Mouse (Mus musculus) urinary bladder, adult 2 months (tissue): ENCODE results near the gene Rsph3a. TPM values are rescaled to one million over a fixed set of nuclear protein-coding genes. Genes with fewer than 3 reads are reported as not detected.
"Not testable (repeated sequence)": the region's sequence is repeated elsewhere in the genome, so short reads cannot be mapped to it uniquely, and the experiment has no call there.

Experiments used
- DNase-seq: peaks from one replicate; pipeline ENCODE4 v3.0.0; 2022; ENCODE audit warnings: low spot score
- polyA plus RNA-seq: library from polyadenylated mRNA; depleted of rRNA; stranded (reverse); fragments of >200 nt; gene quantifications from 2 replicates; pipeline ENCODE4 v1.2.3, GENCODE M21; 2012

The Rsph3a gene
- polyA plus RNA-seq, 1 experiment: 35.4 TPM

GRCm38 (mm10) chr17:7928662-7929061 is 16.8 kb upstream of the Rsph3a start:
- DNase-seq: no peak

- no peak for DNase-seq
Observed at GRCm38 (mm10) chr17:7929279-7929678, 16.1 kb upstream of the Rsph3a start.

- DNase-seq: no peak
Observed at GRCm38 (mm10) chr17:7931096-7931990, 14.1 kb upstream of the Rsph3a start.

- DNase-seq: not testable (repeated sequence)
Observed at GRCm38 (mm10) chr17:7932121-7932520, 13.3 kb upstream of the Rsph3a start.

- DNase-seq: no peak
Observed at GRCm38 (mm10) chr17:7939640-7940039, 5.8 kb upstream of the Rsph3a start.

GRCm38 (mm10) chr17:7946053-7946627 is 726 bp downstream of the Rsph3a start:
- not testable (repeated sequence) for DNase-seq

GRCm38 (mm10) chr17:7951333-7951732 is 5.9 kb downstream of the Rsph3a start:
- not testable (repeated sequence) for DNase-seq

- DNase-seq: not testable (repeated sequence)
Observed at GRCm38 (mm10) chr17:7957242-7957641, 11.8 kb downstream of the Rsph3a start.

- DNase-seq: not testable (repeated sequence)
Observed at GRCm38 (mm10) chr17:7963333-7963732, 17.9 kb downstream of the Rsph3a start.

GRCm38 (mm10) chr17:7964398-7964797 is 19.0 kb downstream of the Rsph3a start:
- DNase-seq: not testable (repeated sequence)

- DNase-seq: not testable (repeated sequence)
Observed at GRCm38 (mm10) chr17:7968490-7968889, 23.1 kb downstream of the Rsph3a start.

- DNase-seq: not testable (repeated sequence)
Observed at GRCm38 (mm10) chr17:7969782-7970181, 24.4 kb downstream of the Rsph3a start.

GRCm38 (mm10) chr17:7983484-7983883 is 38.1 kb downstream of the Rsph3a start:
- not testable (repeated sequence) for DNase-seq

GRCm38 (mm10) chr17:7985597-7985996 is 40.2 kb downstream of the Rsph3a start:
- DNase-seq: not testable (repeated sequence)

- not testable (repeated sequence) for DNase-seq
Observed at GRCm38 (mm10) chr17:7987038-7987437, 41.6 kb downstream of the Rsph3a start.

GRCm38 (mm10) chr17:8003248-8003647 is 57.8 kb downstream of the Rsph3a start:
- not testable (repeated sequence) for DNase-seq

GRCm38 (mm10) chr17:8006771-8007170 is 61.4 kb downstream of the Rsph3a start:
- not testable (repeated sequence) for DNase-seq

GRCm38 (mm10) chr17:8009565-8009964 is 64.2 kb downstream of the Rsph3a start:
- not testable (repeated sequence) for DNase-seq

- not testable (repeated sequence) for DNase-seq
Observed at GRCm38 (mm10) chr17:8013974-8014373, 68.6 kb downstream of the Rsph3a start.

GRCm38 (mm10) chr17:8022675-8023074 is 77.3 kb downstream of the Rsph3a start:
- not testable (repeated sequence) for DNase-seq

- not testable (repeated sequence) for DNase-seq
Observed at GRCm38 (mm10) chr17:8027475-8028168, 82.2 kb downstream of the Rsph3a start.
